Mouse (Mus musculus) retina, postnatal 7 days (tissue): ENCODE results near the gene Oxtr.

ENCODE experiments used
- DNase-seq: peaks from one replicate; pipeline ENCODE4 v3.0.0-alpha.2; 2012; ENCODE audit warnings: low read depth, low spot score

Oxtr gene

GRCm38 (mm10) chr6:112488821-112489180 is 942 bp downstream of the Oxtr start:
- no peak for DNase-seq

- no peak for DNase-seq
Measured at GRCm38 (mm10) chr6:112487993-112488392, 1.8 kb downstream of the Oxtr start.

GRCm38 (mm10) chr6:112484316-112484715 is 5.4 kb downstream of the Oxtr start:
- no peak for DNase-seq

- DNase-seq: no peak
Measured at GRCm38 (mm10) chr6:112479861-112480260, 9.9 kb downstream of the Oxtr start.

- no peak for DNase-seq
Measured at GRCm38 (mm10) chr6:112471644-112472043, 18.1 kb downstream of the Oxtr start.

GRCm38 (mm10) chr6:112466001-112466400 is 23.7 kb downstream of the Oxtr start:
- no peak for DNase-seq

- DNase-seq: no peak
Measured at GRCm38 (mm10) chr6:112465441-112465840, 24.3 kb downstream of the Oxtr start.

GRCm38 (mm10) chr6:112463331-112463730 is 26.4 kb downstream of the Oxtr start:
- no peak for DNase-seq

- no peak for DNase-seq
Measured at GRCm38 (mm10) chr6:112461459-112461858, 28.3 kb downstream of the Oxtr start.

GRCm38 (mm10) chr6:112459341-112459749 is 30.4 kb downstream of the Oxtr start, which contains the start of gene Cav3:
TSS of gene Cav3 (plus strand) at chr6:112459505.
- no peak for DNase-seq

GRCm38 (mm10) chr6:112445675-112446074 is 44.1 kb downstream of the Oxtr start:
- DNase-seq: no peak

GRCm38 (mm10) chr6:112426018-112426732 is 63.6 kb downstream of the Oxtr start:
- DNase-seq: no peak

GRCm38 (mm10) chr6:112423746-112424501 is 65.8 kb downstream of the Oxtr start:
- DNase-seq: no peak
